Mouse (Mus musculus): ENCODE measurements around the gene 1700029I15Rik. TPM values are rescaled to one million over a fixed set of nuclear protein-coding genes. Genes with fewer than 3 reads are reported as not detected.

1700029I15Rik gene
- polyA plus RNA-seq (2015; fragmentation: Nextera tagmentation; extraction: Ambion mirVana), result 1.8 and 2.6 TPM in 2 replicates

DNA sequence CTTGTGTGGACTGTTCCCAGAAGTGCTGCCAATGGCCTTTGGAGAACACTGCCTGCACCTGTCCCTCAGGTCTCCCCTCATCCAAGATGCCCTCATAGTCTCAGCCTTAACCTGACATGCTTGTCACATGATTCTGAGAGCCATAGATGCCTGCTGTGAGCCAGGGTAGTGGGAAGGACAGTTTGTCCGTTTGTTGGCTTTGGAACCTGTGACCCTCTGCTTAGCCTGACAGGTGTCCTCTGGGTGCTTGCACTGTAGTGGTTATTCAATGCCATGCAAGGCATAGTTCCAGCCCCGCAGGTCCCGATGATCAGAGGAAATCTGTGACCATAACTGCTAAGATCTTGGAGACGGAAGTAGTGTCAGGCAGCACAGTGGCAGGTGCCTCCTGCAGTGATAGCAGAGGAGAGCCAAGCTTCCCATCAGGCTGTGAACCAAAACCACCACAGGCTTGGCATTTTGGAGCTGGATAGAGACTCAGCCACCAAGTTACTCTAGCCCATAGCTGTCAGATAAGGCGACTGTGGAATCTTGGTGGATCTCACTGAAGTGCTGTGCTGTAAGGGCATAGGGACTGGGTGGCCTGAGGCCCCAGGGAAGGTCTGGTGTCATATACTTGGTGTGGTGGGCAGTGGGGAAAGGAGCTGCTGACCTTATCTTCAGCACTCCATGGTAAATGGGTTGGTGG, at the start of gene 1700029I15Rik:
Gene 1700029I15Rik, plus strand, starts transcription at position 638 of the 688 bp plus-strand sequence.
- Histone ChIP-seq H3K9ac (ENCODE audit: low read length) (no peak within 1 kb of the TSS), H3K4me1 (ENCODE audit: control insufficient read depth, insufficient read depth, low read length) (no peaks in the 10 kb centered on the region), H3K36me3 (ENCODE audit: control insufficient read depth, insufficient read depth) (peaks cover 10% of the 10 kb centered on the region; the same call in 1 of the 2 replicates), H3K4me2 (ENCODE audit: low read depth, low read length) (no peak within 1 kb of the TSS), H3K27me3 (ENCODE audit: control insufficient read depth, insufficient read depth, low read length) (no peaks in the 10 kb centered on the region), H3K27ac (ENCODE audit: low read length) (no peak within 1 kb of the TSS), H3K4me3 (ENCODE audit: low read length) (no peak within 1 kb of the TSS), H3K9me3 (replicated peaks; ENCODE audit: control insufficient read depth, low read length) (no peaks in the 10 kb centered on the region)
- WGBS, result 79% methylated on average over 5 of the region's 5 CpGs
- no peak for ATAC-seq (replicated peaks; ENCODE audit: extremely low read depth, insufficient read depth, low FRiP score)

DNA sequence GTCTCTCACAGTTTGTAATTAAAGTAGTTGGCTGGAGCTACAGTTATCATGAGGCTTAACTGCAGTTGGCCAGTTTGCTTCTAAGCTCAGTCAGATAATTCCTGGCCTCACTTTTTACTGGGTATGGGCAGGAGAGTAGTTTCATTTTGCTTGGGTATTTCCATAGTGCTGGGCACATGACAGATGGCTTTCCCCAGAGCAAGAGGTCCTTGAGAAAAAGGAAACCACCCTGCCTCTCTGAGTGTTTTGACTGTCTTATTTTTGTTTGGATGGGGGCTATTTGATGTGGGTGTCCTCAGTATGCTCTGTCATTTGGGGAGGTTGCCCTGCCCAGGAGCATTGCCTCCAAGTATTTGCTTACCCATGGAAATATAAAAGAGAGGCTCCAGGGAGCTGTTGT, 39.9 kb upstream of the 1700029I15Rik start:
- Histone ChIP-seq H3K27me3 (ENCODE audit: control insufficient read depth, insufficient read depth, low read length) (no peaks in the 10 kb centered on the region), H3K4me2 (ENCODE audit: low read depth, low read length) (no peak overlapping the region), H3K9me3 (replicated peaks; ENCODE audit: control insufficient read depth, low read length) (no peaks in the 10 kb centered on the region), H3K36me3 (ENCODE audit: control insufficient read depth, insufficient read depth) (peaks cover 18% of the 10 kb centered on the region), H3K4me3 (ENCODE audit: low read length) (no peak overlapping the region), H3K9ac (ENCODE audit: low read length) (no peak overlapping the region), H3K4me1 (ENCODE audit: control insufficient read depth, insufficient read depth, low read length) (no peaks in the 10 kb centered on the region), H3K27ac (ENCODE audit: low read length) (no peak overlapping the region)
- no peak for ATAC-seq (replicated peaks; ENCODE audit: extremely low read depth, insufficient read depth, low FRiP score)

DNA sequence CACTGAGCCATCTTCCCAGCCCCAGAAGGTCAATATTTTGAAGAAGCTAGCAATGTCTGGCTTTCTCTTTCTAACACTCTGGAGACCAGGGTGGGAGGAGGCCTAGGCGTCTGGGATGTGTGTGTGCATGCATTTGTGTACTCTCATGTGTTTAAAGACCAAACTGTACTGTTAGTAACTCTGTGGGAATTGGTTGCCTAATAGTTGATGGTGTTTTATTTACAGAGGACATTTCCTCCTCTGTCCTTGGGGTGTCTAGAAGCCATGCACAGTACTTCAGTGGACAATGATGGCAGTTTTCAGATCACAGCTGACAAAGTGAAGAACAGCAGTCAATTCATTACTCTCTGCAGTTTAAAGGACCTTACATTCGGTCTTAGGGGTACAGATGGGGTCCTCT, 35.1 kb upstream of the 1700029I15Rik start:
- Histone ChIP-seq H3K4me1 (ENCODE audit: control insufficient read depth, insufficient read depth, low read length) (0 out of 2 replicates have a peak, but pooled peaks cover 2% of the 10 kb centered on the region), H3K36me3 (ENCODE audit: control insufficient read depth, insufficient read depth) (peaks cover 25% of the 10 kb centered on the region), H3K27me3 (ENCODE audit: control insufficient read depth, insufficient read depth, low read length) (no peaks in the 10 kb centered on the region), H3K9me3 (replicated peaks; ENCODE audit: control insufficient read depth, low read length) (no peaks in the 10 kb centered on the region), H3K9ac (ENCODE audit: low read length) (no peak overlapping the region), H3K4me2 (ENCODE audit: low read depth, low read length) (no peak overlapping the region), H3K27ac (ENCODE audit: low read length) (no peak overlapping the region), H3K4me3 (ENCODE audit: low read length) (no peak overlapping the region)
- ATAC-seq (replicated peaks; ENCODE audit: extremely low read depth, insufficient read depth, low FRiP score), result no peak
- WGBS, result 90% methylated on average over 2 of the region's 2 CpGs

DNA sequence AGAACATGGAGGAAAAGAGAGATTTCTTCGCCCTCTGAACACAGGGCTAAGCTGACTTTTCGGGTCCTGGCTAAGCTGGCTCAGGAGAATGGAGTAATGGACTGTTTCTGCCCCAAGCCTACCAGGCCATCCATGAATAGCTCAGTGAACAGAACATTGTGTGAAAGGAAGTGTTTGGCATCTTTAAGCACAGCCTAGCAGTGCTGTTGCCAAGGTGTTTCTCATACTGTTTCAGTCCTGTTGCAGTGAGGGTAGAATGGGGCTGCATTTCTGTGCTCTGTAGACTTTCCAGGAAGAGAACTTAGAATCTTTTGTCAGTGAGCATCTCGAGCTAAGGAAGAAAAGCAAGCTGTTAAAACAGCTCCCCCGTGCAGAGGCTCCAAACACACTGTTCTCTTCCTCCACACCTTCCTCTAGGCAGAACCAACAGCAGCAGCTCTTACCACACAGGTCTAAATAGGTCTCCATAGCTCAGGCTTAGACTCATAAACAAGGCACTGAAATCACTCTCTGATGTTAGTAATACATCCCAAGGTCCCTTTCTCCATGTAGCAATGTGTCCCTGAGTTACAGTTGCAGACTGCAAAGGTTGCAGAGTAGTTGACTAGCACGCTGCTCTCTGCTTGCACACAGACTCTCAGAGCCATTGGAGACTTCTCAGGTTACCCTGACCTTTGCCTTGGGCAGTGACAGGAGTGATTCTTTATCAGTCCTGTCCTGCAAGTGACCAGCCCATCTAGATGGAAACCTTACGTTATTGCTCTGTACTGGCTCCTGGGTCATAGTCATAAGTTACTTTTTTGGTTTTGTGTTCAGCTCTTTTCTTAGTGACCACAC, 32.5 kb upstream of the 1700029I15Rik start:
- WGBS, result 73% methylated on average over 6 of the region's 6 CpGs
- Histone ChIP-seq H3K4me2 (ENCODE audit: low read depth, low read length) (no peak overlapping the region), H3K27me3 (ENCODE audit: control insufficient read depth, insufficient read depth, low read length) (no peaks in the 10 kb centered on the region), H3K9ac (ENCODE audit: low read length) (no peak overlapping the region), H3K4me1 (ENCODE audit: control insufficient read depth, insufficient read depth, low read length) (0 out of 2 replicates have a peak, but pooled peaks cover 2% of the 10 kb centered on the region), H3K36me3 (ENCODE audit: control insufficient read depth, insufficient read depth) (peaks cover 21% of the 10 kb centered on the region), H3K27ac (ENCODE audit: low read length) (no peak overlapping the region), H3K4me3 (ENCODE audit: low read length) (no peak overlapping the region), H3K9me3 (replicated peaks; ENCODE audit: control insufficient read depth, low read length) (no peaks in the 10 kb centered on the region)
- ATAC-seq (replicated peaks; ENCODE audit: extremely low read depth, insufficient read depth, low FRiP score), result no peak

DNA sequence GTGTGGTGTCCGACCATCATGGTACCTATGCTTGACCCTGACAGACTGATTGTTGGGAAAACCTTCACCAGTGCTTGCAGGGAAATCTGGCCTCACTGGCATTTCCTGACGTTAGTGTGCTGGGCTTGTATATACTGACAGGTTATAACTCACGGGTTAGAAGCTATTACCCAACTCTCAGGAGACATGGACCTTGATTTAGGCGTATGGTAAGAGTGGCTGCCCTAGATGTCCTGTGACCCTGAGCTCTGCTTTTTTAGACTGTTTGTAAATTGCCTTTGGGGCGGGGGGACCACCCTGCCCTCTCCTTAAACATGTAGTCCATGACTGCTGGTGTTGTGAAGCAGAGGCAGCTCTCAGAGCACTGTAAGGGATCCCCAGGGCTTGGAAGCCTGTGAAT, 31.7 kb upstream of the 1700029I15Rik start:
- no peak overlapping the region for H3K4me2 ChIP-seq (ENCODE audit: low read depth, low read length)
- H3K36me3 ChIP-seq (ENCODE audit: control insufficient read depth, insufficient read depth), result peaks cover 15% of the 10 kb centered on the region
- no peak overlapping the region for H3K4me3 ChIP-seq (ENCODE audit: low read length)
- H3K9me3 ChIP-seq (replicated peaks; ENCODE audit: control insufficient read depth, low read length), result no peaks in the 10 kb centered on the region
- no peak for ATAC-seq (replicated peaks; ENCODE audit: extremely low read depth, insufficient read depth, low FRiP score)
- WGBS, result 74% methylated on average over 5 of the region's 5 CpGs
- 0 out of 2 replicates have a peak, but pooled peaks cover 2% of the 10 kb centered on the region for H3K4me1 ChIP-seq (ENCODE audit: control insufficient read depth, insufficient read depth, low read length)
- H3K27me3 ChIP-seq (ENCODE audit: control insufficient read depth, insufficient read depth, low read length), result no peaks in the 10 kb centered on the region
- no peak overlapping the region for H3K9ac ChIP-seq (ENCODE audit: low read length)
- no peak overlapping the region for H3K27ac ChIP-seq (ENCODE audit: low read length)

DNA sequence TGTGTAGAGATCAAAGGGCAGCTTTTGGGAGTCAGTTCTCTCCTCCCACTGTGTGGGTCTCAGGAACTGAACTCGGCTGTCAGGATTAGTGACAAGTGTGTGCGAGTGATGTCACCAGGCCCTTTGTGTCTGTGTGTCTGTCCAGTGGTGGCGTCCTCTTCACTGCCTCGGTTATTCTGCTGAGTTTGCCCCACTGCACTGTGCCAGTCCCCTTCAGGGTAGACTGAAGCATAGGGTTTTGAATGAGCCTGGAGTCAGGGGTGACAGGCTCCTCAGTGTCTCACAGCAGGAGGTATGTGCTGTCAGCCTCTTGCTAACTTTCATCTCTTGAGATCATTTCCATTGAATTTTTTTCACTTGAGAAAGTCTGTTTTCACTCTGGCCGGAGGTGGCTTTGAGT, 28.9 kb upstream of the 1700029I15Rik start:
- 0 out of 2 replicates have a peak, but pooled peaks cover 2% of the 10 kb centered on the region for H3K4me1 ChIP-seq (ENCODE audit: control insufficient read depth, insufficient read depth, low read length)
- no peak overlapping the region for H3K4me2 ChIP-seq (ENCODE audit: low read depth, low read length)
- no peaks in the 10 kb centered on the region for H3K9me3 ChIP-seq (replicated peaks; ENCODE audit: control insufficient read depth, low read length)
- WGBS, result 74% methylated on average over 5 of the region's 5 CpGs
- no peak overlapping the region for H3K27ac ChIP-seq (ENCODE audit: low read length)
- H3K4me3 ChIP-seq (ENCODE audit: low read length), result no peak overlapping the region
- H3K9ac ChIP-seq (ENCODE audit: low read length), result no peak overlapping the region
- H3K36me3 ChIP-seq (ENCODE audit: control insufficient read depth, insufficient read depth), result peaks cover 12% of the 10 kb centered on the region
- no peak for ATAC-seq (replicated peaks; ENCODE audit: extremely low read depth, insufficient read depth, low FRiP score)
- no peaks in the 10 kb centered on the region for H3K27me3 ChIP-seq (ENCODE audit: control insufficient read depth, insufficient read depth, low read length)

DNA sequence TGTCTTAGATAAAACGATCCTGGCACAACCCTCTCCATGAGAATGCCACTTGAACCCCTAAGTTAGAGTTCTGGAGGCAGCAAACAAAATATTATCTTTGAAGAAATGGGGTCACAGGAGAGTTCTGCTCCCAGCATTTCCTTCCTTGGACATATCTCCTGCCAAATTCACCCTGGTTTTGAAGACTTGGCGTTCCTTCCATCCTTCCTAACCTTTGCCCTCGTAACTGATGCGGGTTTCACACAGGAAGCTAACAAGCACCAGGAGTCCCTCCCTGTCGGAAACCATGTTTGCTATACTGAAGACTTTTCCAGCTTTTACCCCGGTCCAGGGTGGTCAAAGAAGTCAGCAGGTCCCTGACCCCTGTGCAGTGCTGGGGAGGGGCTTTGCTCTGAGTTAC, 28.1 kb upstream of the 1700029I15Rik start:
- Histone ChIP-seq H3K4me2 (ENCODE audit: low read depth, low read length) (no peak overlapping the region), H3K9me3 (replicated peaks; ENCODE audit: control insufficient read depth, low read length) (no peaks in the 10 kb centered on the region), H3K4me1 (ENCODE audit: control insufficient read depth, insufficient read depth, low read length) (peaks cover 2% of the 10 kb centered on the region; the same call in 1 of the 2 replicates), H3K36me3 (ENCODE audit: control insufficient read depth, insufficient read depth) (peaks cover 18% of the 10 kb centered on the region), H3K4me3 (ENCODE audit: low read length) (no peak overlapping the region), H3K9ac (ENCODE audit: low read length) (no peak overlapping the region), H3K27me3 (ENCODE audit: control insufficient read depth, insufficient read depth, low read length) (no peaks in the 10 kb centered on the region), H3K27ac (ENCODE audit: low read length) (no peak overlapping the region)
- WGBS, result 58% methylated on average over 6 of the region's 6 CpGs
- no peak for ATAC-seq (replicated peaks; ENCODE audit: extremely low read depth, insufficient read depth, low FRiP score)

DNA sequence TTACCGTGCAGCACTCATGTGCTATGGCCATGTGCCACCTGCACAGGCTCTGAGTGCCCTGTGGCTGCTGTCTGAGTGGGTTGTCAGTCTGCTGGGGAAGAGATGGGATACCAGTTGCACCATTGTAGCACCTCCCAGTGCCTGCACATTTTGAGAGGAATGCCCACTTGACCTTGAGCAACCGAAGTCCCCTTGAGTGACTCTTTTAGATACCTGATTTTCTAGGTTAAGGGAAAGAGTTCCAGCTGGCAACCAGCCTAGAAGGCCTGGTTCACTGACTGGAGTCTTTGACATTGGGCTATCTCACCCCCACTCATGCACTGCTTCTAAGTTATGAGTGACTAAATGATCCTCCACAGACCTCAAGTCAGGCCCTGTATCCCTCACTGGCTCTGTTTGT, 23.0 kb upstream of the 1700029I15Rik start:
- Histone ChIP-seq H3K4me3 (ENCODE audit: low read length) (no peak overlapping the region), H3K9me3 (replicated peaks; ENCODE audit: control insufficient read depth, low read length) (no peaks in the 10 kb centered on the region), H3K36me3 (ENCODE audit: control insufficient read depth, insufficient read depth) (peaks cover 20% of the 10 kb centered on the region; the same call in 1 of the 2 replicates), H3K27me3 (ENCODE audit: control insufficient read depth, insufficient read depth, low read length) (no peaks in the 10 kb centered on the region), H3K4me2 (ENCODE audit: low read depth, low read length) (no peak overlapping the region), H3K27ac (ENCODE audit: low read length) (peak overlapping the region; percentile 11; the same call in 1 of the 2 replicates), H3K4me1 (ENCODE audit: control insufficient read depth, insufficient read depth, low read length) (peaks cover 3% of the 10 kb centered on the region; the same call in 1 of the 2 replicates), H3K9ac (ENCODE audit: low read length) (no peak overlapping the region)
- 44% methylated on average over 2 of the region's 2 CpGs for WGBS
- ATAC-seq (replicated peaks; ENCODE audit: extremely low read depth, insufficient read depth, low FRiP score), result no peak; the same call in 1 of the 2 replicates
